ENCODE assay signal across 27 mouse cellular contexts in the genomic region with DNA sequence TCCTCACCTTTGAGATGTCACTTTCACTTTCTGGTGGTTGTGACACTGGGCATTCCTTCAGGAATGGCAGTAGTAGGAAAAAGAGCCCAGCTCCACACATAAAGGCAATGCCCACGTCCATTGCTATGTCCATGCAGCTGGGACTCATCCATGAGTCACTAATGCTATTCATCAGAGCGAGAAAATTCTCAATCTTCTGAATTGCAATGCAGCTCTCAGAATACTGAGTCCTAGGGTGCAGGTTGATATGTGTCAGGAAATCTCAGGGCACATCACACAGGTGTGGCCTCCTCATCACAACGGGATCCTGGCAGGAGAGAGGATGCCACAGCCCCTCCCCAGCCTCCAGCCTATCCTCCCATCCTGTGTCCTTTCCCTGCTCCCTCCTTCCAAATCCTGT.
DNase-seq lines count a peak whose midpoint lies in the region; ATAC-seq lines count a peak whose summit lies in the region.
"Had no signal": no experiment of that assay in that cellular context is flagged by ENCODE, and none has a peak within 500 bp of the region (broad histone marks: within the 10 kb centered on the region; RNA-seq: fewer than 3 reads in every experiment).

No protein-coding gene starts in this region.

- no peaks in the 10 kb centered on the region for H3K27me3 ChIP-seq in kidney, embryonic 16.5 days (ENCODE audit: insufficient read depth, low read length)
- H3K27me3 ChIP-seq: CH12.LX; embryonic facial prominence, embryonic 13.5 days; embryonic facial prominence, embryonic 15.5 days had no signal

- H3K4me1 ChIP-seq in kidney, embryonic 16.5 days (ENCODE audit: insufficient read depth, low read length): no peaks in the 10 kb centered on the region
- H3K4me1 ChIP-seq: embryonic facial prominence, embryonic 13.5 days; embryonic facial prominence, embryonic 15.5 days; forebrain, embryonic 10.5 days had no signal

- DNase-seq in adrenal gland, adult 2 months: peak; percentile 35
- DNase-seq in adrenal gland, postnatal 25 days: no peak
- DNase-seq in heart, adult 11 months: peak; percentile 54
- no peak for DNase-seq in heart, adult 18-20 months
- peak; percentile 26 for DNase-seq in retina, postnatal 1 day
- no peak for DNase-seq in retina, embryonic 14.5 days (ENCODE audit: low spot score)
- DNase-seq in brain, adult 2 months (ENCODE audit: low read depth, low spot score): peak; percentile 6
- DNase-seq: adrenal gland, postnatal 10 days; B cell, adult 2 months; cerebellum, adult 11 months; cerebellum, adult 18-20 months; cerebellum, adult 8-10 months; cerebellum, adult 9-11 months; cerebellum, postnatal 14 days; cerebellum, postnatal 36 days; embryo, embryonic 11 days had no signal

- no peak for ATAC-seq in kidney, embryonic 16.5 days (ENCODE audit: low FRiP score, low TSS enrichment)
- ATAC-seq: activated CD4-positive, CD25-positive, alpha-beta regulatory T cell, adult 4 months; CD4-positive, CD25-positive, alpha-beta regulatory T cell, adult 4 months; forebrain, embryonic 14.5 days; forebrain, embryonic 16.5 days had no signal

- H3K4me3 ChIP-seq in kidney, embryonic 16.5 days (ENCODE audit: low read length): no peak overlapping the region
- H3K4me3 ChIP-seq: embryonic facial prominence, embryonic 13.5 days; embryonic facial prominence, embryonic 15.5 days; erythroblast, embryonic 14.5 days; forebrain, embryonic 10.5 days had no signal

- no peak overlapping the region for H3K4me2 ChIP-seq in kidney, embryonic 16.5 days (replicated peaks; ENCODE audit: low read depth, low read length)
- H3K4me2 ChIP-seq: embryonic facial prominence, embryonic 13.5 days; embryonic facial prominence, embryonic 15.5 days had no signal

- no peaks in the 10 kb centered on the region for H3K9me3 ChIP-seq in kidney, embryonic 16.5 days (ENCODE audit: low read length)
- H3K9me3 ChIP-seq: embryonic facial prominence, embryonic 13.5 days; embryonic facial prominence, embryonic 15.5 days; forebrain, embryonic 10.5 days; G1E had no signal

- no peak overlapping the region for H3K27ac ChIP-seq in kidney, embryonic 16.5 days (ENCODE audit: low read length)
- H3K27ac ChIP-seq: embryonic facial prominence, embryonic 13.5 days; embryonic facial prominence, embryonic 15.5 days; forebrain, embryonic 10.5 days had no signal

- no peaks in the 10 kb centered on the region for H3K36me3 ChIP-seq in kidney, embryonic 16.5 days (ENCODE audit: insufficient read depth, low read length)
- H3K36me3 ChIP-seq: embryonic facial prominence, embryonic 13.5 days; embryonic facial prominence, embryonic 15.5 days; forebrain, embryonic 10.5 days; G1E had no signal

- 65% methylated on average over 3 of the region's 3 CpGs for WGBS in kidney, embryonic 16.5 days

- no peak overlapping the region for H3K9ac ChIP-seq in kidney, embryonic 16.5 days (replicated peaks; ENCODE audit: low read length)
- H3K9ac ChIP-seq: embryonic facial prominence, embryonic 13.5 days; embryonic facial prominence, embryonic 15.5 days had no signal

Comparison
In these comparisons a context has a peak if more than half of its experiments do, and no peak if none do; other contexts are left out.
1. DNase-seq: peak in adrenal gland, adult 2 months (single experiment), heart, adult 11 months (single experiment), retina, postnatal 1 day (single experiment) and brain, adult 2 months (single experiment); none in adrenal gland, postnatal 25 days (single experiment), heart, adult 18-20 months (0 of 2) and retina, embryonic 14.5 days (single experiment).